Mouse (Mus musculus) gastrocnemius, postnatal 25 days (tissue): ENCODE measurements around the gene Gpr132. TPM values are rescaled to one million over a fixed set of nuclear protein-coding genes. Genes with fewer than 3 reads are reported as not detected.

Experiments used
- DNase-seq: peaks from one replicate; pipeline ENCODE4 v3.0.0; 2022
- total RNA-seq, 2 experiments: library from RNA; stranded (reverse); gene quantifications; 1 replicate in 1 of 2; 2 replicates in 1 of 2; pipeline ENCODE4 v1.2.3; 2021

The Gpr132 gene
- total RNA-seq, 2 experiments from 2014 or later, result 0.11 TPM; not detected in 1

GRCm38 (mm10) chr12:112877073-112877576 lies 9.1 kb upstream of the Gpr132 start:
- DNase-seq, result no peak

GRCm38 (mm10) chr12:112876332-112877072 lies 8.5 kb upstream of the Gpr132 start:
- DNase-seq, result peak; percentile 73

GRCm38 (mm10) chr12:112875225-112876013 lies 7.4 kb upstream of the Gpr132 start:
- DNase-seq, result peak; percentile 87

GRCm38 (mm10) chr12:112874199-112874598 lies 6.2 kb upstream of the Gpr132 start:
- no peak for DNase-seq

- DNase-seq, result no peak
Observed at GRCm38 (mm10) chr12:112873452-112874190, 5.6 kb upstream of the Gpr132 start.

- DNase-seq, result no peak
Observed at GRCm38 (mm10) chr12:112872991-112873390, 5.0 kb upstream of the Gpr132 start.

GRCm38 (mm10) chr12:112871272-112871671 lies 3.2 kb upstream of the Gpr132 start:
- DNase-seq, result no peak

GRCm38 (mm10) chr12:112870775-112871174 lies 2.7 kb upstream of the Gpr132 start:
- no peak for DNase-seq

- DNase-seq, result no peak
Observed at GRCm38 (mm10) chr12:112869783-112870204, 1.8 kb upstream of the Gpr132 start.

- DNase-seq, result no peak
Observed at GRCm38 (mm10) chr12:112867106-112867674, 838 bp downstream of the Gpr132 start.

GRCm38 (mm10) chr12:112866467-112867080 lies 1.5 kb downstream of the Gpr132 start:
- DNase-seq, result no peak

- DNase-seq, result no peak
Observed at GRCm38 (mm10) chr12:112864804-112865203, 3.2 kb downstream of the Gpr132 start.

GRCm38 (mm10) chr12:112861911-112862321 lies 6.1 kb downstream of the Gpr132 start:
- DNase-seq, result no peak

GRCm38 (mm10) chr12:112860765-112861164 lies 7.3 kb downstream of the Gpr132 start:
- no peak for DNase-seq

GRCm38 (mm10) chr12:112859930-112860329 lies 8.1 kb downstream of the Gpr132 start:
- DNase-seq, result no peak

- DNase-seq, result no peak
Observed at GRCm38 (mm10) chr12:112858581-112859336, 9.3 kb downstream of the Gpr132 start.

GRCm38 (mm10) chr12:112857021-112857925 lies 10.8 kb downstream of the Gpr132 start:
- DNase-seq, result no peak

GRCm38 (mm10) chr12:112856338-112856737 lies 11.7 kb downstream of the Gpr132 start:
- DNase-seq, result no peak

GRCm38 (mm10) chr12:112854610-112855333 lies 13.3 kb downstream of the Gpr132 start:
- no peak for DNase-seq
